Mouse (Mus musculus) B cell, adult 2 months (primary cell): ENCODE results near the gene Fubp1.

Experiments used
- DNase-seq, 2 experiments: peaks; one replicate each; pipeline ENCODE4 v3.0.0; 2022

The Fubp1 gene

GRCm38 (mm10) chr3:152278431-152278830 lies 68.2 kb downstream of the Fubp1 start:
- DNase-seq, result no peak

DNA sequence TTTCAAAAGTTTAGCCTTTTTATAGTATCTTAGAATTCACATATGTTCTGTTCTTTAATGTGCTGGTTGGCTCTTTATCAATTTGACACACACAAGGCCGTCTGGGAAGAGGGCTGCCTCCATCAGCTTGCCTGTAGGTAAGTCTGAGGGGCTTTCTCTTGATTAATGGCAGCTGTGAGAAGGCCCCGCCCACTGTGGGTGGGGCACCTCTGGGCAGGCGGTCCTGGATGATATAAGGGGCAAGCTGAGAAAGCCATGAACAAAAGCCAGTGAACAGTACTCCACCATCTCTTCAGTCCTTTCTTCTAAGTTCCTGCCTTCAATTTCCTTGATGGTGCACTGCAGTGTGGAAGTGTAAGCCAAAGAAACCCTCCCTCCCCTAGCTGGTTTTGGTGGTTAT lies 71.9 kb downstream of the Fubp1 start:
- DNase-seq, result no peak

- DNase-seq, result no peak
Observed at GRCm38 (mm10) chr3:152284306-152284705, 74.1 kb downstream of the Fubp1 start.

DNA sequence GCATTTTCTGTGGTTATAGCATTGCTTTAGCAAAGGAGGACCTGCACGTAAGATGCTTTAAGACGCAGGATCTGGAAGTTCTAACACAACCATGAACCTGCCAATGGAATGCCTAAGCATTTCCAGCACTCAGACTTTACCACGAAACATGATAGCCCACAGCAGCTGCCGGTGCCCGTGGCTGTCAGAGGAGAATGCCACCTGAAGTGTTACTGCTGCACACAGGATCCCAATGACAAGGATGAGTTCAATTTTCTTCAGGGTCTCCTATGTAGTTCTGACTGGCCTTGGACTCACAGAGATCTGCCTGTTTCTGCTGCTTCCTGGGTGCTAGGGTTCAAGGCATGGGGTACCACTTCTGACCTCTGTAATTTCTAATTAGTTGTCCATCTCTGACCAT lies 74.5 kb downstream of the Fubp1 start:
- no peak for DNase-seq
